Mouse (Mus musculus) urinary bladder, adult 18-20 months (tissue): ENCODE data around the gene Sbk2.
"Not testable (repeated sequence)": the region's sequence is repeated elsewhere in the genome, so short reads cannot be mapped to it uniquely, and the experiment has no call there.

Source experiments
- DNase-seq, 2 experiments: peaks; one replicate each; pipeline ENCODE4 v3.0.0; 2022; ENCODE audit warnings: low spot score in 2 of 2, mixed read lengths in 2 of 2

Gene Sbk2

GRCm38 (mm10) chr7:4964272-4964671, at the start of gene Sbk2:
TSS of gene Sbk2 (minus strand) at chr7:4964406.
- DNase-seq, result peak; percentile 45 to 62

- no peak for DNase-seq
Observed at GRCm38 (mm10) chr7:5012681-5013513, 48.7 kb upstream of the Sbk2 start.

DNA sequence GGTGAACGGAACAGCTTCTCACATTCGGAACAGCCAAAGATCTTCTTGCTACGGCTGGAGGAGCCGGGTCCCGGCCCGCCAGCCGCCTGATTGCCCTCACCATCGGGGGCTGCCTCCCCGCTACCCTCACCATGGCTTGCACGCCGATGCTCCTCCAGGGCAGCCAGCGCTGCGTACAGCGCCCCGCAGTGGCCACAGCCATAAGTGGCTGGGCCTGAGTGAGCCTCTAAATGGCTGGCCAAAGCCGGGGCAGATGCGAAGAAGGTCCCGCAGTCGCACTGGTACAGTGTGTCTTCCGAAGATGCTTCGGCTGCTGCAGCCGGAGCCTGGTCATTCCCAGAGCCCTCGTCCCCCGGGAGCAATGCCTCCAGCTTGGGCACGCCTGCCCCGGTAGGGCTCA, 44.0 kb upstream of the Sbk2 start:
- DNase-seq, result no peak

DNA sequence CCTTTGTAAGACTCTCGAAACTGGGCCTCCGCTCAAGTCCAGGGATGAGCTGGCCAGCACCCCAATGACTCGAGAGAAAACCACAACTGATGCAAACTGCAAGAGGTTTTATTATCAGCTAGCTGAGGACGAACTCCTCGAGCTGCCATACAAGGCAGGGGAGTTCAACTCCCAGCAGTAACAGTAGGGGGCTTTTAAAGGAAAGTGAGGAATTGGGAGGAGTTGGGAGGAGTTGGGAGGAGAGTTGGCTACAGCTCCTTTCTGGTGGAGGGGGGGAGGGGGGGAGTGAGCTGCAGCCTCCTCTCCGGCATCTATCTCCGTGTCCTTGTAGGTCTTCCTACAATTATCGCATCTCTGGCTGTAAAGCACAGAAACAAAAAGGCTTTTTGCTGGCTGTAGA, 38.7 kb upstream of the Sbk2 start:
- DNase-seq, result not testable (repeated sequence)

DNA sequence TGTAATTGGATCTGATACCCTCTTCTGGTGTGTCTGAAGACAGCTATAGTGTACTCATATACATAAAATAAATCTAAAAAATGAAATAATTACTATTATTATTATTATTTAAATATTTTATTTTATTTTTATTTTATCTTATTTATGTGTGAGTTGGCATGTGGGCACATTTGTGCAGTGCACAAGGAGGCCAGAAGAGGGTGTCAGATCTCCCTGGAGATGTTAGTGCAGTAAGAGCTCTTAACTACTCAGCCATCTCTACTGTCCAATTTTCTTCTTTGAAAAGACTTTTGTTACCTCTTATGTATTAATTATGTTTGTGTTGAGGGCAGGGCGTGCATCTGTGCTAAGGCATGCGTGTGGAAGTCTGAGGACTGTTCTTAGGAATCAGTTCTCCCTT, 35.7 kb upstream of the Sbk2 start:
- DNase-seq, result no peak

GRCm38 (mm10) chr7:4996934-4997333, 32.7 kb upstream of the Sbk2 start:
- no peak for DNase-seq

- peak; percentile 85 to 87 for DNase-seq
Observed at GRCm38 (mm10) chr7:4996003-4996895, 32.0 kb upstream of the Sbk2 start, which contains the start of gene Zfp579. TSS of gene Zfp579 (minus strand) at chr7:4996158.

DNA sequence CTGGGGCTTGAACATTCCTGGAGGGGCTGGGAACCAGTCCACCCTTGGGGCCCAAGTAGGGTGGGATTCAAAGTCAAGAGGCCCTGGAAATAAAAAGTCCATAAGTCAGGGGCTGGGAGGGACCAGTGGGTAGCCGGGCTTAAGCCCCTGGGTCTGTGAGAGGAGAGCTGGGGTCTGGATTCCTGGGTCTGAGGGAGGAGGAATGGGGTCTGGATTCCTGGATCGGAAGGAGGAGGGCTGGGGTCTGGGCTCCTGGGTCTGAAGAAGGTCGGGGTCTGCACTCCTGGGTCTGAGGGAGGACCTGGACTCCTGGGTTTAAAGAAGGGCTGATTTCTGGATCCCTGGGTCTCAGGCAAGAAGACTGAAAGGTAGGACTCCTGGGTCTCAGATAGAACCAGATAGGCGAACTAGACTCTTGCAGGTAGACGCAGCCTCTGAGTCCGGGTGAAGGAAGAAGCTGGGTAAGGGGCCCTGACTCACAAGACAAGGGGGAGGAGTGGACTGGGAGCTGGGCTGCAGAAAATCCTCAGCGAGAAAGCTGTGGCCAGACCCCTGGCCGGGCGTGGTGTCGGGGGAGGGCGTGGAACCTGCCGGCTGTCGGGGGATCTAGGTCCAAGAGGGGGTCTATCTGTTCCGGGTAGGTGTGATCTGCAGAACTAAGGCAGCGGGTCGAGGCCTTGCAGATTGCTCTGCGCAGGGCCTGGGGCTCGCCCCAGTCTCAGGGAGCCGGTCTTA, 31.2 kb upstream of the Sbk2 start:
- DNase-seq, result no peak

- no peak for DNase-seq
Observed at GRCm38 (mm10) chr7:4993999-4994788, 30.0 kb upstream of the Sbk2 start.

- DNase-seq, result no peak
Observed at GRCm38 (mm10) chr7:4993347-4993998, 29.3 kb upstream of the Sbk2 start.

DNA sequence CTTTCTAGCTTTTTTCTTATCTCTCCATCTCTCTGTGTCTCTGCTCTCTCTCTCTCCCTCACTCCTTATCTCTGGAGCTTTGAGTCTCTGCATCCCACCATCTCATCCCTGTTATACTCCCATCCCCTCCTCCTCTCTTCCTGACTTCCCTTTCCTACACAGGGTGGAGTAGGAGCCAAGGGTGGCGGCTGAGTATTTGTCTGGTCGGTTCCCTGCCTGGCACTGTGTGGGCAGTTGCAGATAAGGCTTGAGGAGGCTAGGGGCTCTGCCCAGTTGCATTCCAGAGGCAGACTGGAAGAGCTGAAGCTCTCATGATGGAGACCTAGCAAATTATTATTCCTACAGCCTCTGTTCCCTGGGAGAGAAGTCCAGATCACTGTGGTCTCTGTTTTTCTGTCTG, 24.0 kb upstream of the Sbk2 start:
- DNase-seq, result no peak

GRCm38 (mm10) chr7:4976832-4977231, 12.6 kb upstream of the Sbk2 start:
- no peak for DNase-seq

- no peak for DNase-seq
Observed at GRCm38 (mm10) chr7:4975455-4975854, 11.2 kb upstream of the Sbk2 start.

DNA sequence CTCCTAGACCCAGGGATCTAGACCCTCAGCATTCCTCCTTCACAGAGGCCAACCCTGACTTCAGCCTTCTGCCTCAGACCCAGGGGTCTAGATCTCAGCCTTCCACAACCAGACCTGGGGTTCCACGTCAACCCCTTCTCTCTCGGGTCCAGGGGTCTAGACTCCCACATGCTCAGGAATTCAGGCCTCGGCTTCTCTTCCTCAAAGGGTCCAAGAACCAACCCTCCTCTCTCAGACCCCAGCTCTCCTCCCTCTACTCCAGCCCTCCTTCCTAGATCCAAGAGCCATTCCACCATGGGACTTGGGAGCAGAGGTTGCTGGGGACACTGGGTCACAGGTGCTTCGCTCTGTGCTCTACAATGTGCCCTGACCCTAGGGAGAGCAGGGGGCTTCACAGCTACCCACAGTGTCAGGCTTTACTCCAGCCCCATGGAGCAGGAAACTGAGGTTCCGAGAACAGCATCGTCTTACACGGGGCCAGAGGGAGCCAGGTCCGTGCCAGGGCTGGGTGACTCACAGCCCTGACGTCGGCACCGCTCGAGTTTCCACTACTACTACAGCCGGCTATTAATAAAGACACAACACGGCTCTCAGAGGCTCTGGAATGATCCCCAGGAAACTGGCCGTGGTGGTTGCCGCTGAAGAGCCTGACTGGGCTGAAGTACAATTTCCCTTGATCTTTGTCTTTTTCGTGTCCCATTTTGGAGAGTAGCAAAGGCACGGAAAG, 8.3 kb upstream of the Sbk2 start:
- DNase-seq, result no peak

DNA sequence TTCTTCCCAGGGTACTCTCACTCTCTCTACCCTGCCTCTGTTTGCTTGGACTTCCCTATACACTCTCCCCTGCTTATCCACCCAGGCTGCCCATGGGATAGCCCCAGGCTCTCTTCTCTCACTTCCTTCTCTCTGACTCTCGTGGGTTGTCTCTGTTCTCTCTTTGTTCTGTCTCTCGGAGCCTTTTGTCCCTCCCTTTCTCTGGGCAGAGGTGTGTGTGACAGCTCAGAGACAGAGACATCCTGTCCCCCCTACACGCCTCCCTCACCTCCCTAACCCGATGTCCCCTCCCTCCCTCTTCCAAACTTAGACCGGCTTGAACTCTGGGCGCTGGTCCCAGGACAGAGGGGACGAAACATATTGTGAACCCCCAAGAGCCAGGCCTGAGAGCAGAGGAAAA, 7.5 kb upstream of the Sbk2 start:
- no peak for DNase-seq

DNA sequence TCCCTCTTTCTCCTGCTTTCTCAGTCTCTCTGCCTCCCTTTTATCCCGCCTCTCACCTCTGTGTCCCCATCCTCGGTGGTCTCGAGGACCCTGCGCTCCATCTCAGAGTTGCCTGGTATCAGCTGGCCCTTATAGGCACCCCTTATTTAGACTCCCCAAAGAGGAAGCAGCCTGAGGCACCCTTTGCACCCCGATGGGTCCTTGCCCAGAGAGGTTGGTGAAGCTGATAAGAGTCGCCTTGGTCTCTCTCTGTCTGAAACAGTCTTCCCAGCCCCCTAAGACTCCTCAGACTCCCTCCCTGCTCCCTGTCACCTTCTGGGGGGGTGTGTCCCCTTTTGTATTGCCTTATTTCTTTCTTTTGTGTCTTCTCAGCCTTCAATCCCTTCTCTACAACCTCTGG, 6.9 kb upstream of the Sbk2 start, which contains the start of gene Sbk3:
Gene Sbk3, minus strand, starts transcription at position 101 of the 400 bp plus-strand sequence.
- DNase-seq, result no peak

DNA sequence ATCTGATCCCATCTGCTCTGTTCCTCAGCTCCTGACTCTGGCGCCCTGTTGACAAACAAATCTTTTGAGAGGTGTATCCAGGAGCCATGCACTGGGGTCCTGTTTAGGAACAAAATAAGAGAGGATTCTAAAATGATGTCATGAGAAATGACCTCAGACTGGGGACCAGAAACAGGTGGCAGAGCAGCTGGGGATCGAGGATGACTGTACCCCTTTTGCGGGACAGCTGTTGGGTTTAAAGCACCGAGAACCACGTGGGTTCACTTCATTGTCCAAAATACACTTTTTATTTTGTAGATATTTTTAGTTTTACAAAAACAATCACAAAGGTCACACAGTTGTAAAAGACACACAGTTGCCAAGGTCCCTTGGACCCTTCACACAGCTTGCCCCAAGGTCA, 782 bp upstream of the Sbk2 start:
- DNase-seq, result no peak

DNA sequence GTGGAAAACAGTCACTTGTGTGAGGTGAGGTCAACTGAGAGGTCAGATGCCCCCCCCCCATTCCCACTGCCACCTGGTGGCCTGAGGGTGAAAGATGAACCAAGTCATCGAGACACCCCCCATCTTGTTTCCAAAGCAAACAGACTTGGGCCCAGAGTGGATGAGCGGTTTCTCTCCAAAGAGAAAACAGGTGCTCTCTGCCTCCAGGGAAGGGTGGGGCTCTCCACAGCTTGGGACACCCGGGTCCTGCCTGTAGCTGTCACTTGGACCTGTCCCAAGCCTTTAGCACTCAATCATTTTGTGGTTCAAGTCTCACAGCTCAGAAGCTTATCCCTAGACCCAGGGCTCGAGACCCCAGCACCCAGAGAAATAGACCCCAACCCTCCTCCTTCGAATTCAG, 679 bp downstream of the Sbk2 start:
- no peak for DNase-seq

- DNase-seq, result no peak
Observed at GRCm38 (mm10) chr7:4957361-4957760, 6.8 kb downstream of the Sbk2 start.
